Mouse (Mus musculus) small intestine, adult 2 months (tissue): ENCODE data around the gene Gpx7.

Experiments
- CTCF ChIP-seq: fragments of 200-500 bp; IDR thresholded peaks from 2 replicates; pipeline ENCODE4 v1.5.1; 2012; ENCODE audit warnings: low read depth, mild to moderate bottlenecking, control low read depth, inconsistent platforms, low read length, moderate library complexity, mixed read lengths; ENCODE audit not compliant: insufficient replicate concordance, insufficient read length; ENCODE audit errors: extremely low read depth
- POLR2A ChIP-seq: fragments of 200-500 bp; IDR thresholded peaks from 2 replicates; pipeline ENCODE4 v1.6.1; 2012; ENCODE audit warnings: low read depth, mild to moderate bottlenecking, control low read depth, inconsistent platforms, low read length, moderate library complexity

GRCm38 (mm10) chr4:108407621-108408020 is 860 bp upstream of the Gpx7 start:
- TF ChIP-seq CTCF (no peak), POLR2A (no peak)
